Mouse (Mus musculus) urinary bladder, postnatal 14 days (tissue): ENCODE measurements around the gene Sprn.

Experiments
- DNase-seq: peaks from one replicate; pipeline ENCODE4 v3.0.0; 2021; ENCODE audit warnings: low spot score

The Sprn gene

GRCm38 (mm10) chr7:140101498-140101897, 53.2 kb downstream of the Sprn start:
- no peak for DNase-seq
